Mouse (Mus musculus): ENCODE measurements around the gene Kcnn1.
A peak's percentile ranks its signal among the peaks of the same experiment; 100 is the strongest.
"Not testable (repeated sequence)": the region's sequence is repeated elsewhere in the genome, so short reads cannot be mapped to it uniquely, and the experiment has no call there.

Kcnn1 gene

GRCm38 (mm10) chr8:70841147-70842072, 21.6 kb downstream of the Kcnn1 start:
- DNase-seq (ENCODE audit: low spot score) = peak; percentile 86

- DNase-seq (ENCODE audit: low spot score) = no peak
Observed at GRCm38 (mm10) chr8:70840590-70840989, 22.5 kb downstream of the Kcnn1 start.

- DNase-seq (ENCODE audit: low spot score) = peak; percentile 100
Observed at GRCm38 (mm10) chr8:70839408-70840351, 23.4 kb downstream of the Kcnn1 start, which contains the start of gene Arrdc2. Arrdc2 (minus strand) TSS chr8:70839720.

GRCm38 (mm10) chr8:70838654-70839407, 24.2 kb downstream of the Kcnn1 start:
- no peak for DNase-seq (ENCODE audit: low spot score)

- no peak for DNase-seq (ENCODE audit: low spot score)
Observed at GRCm38 (mm10) chr8:70836666-70837065, 26.4 kb downstream of the Kcnn1 start.

- no peak for DNase-seq (ENCODE audit: low spot score)
Observed at GRCm38 (mm10) chr8:70834071-70834470, 29.0 kb downstream of the Kcnn1 start.

- DNase-seq (ENCODE audit: low spot score) = no peak
Observed at GRCm38 (mm10) chr8:70833520-70833919, 29.5 kb downstream of the Kcnn1 start.

GRCm38 (mm10) chr8:70833018-70833482, 30.0 kb downstream of the Kcnn1 start:
- DNase-seq (ENCODE audit: low spot score) = no peak

GRCm38 (mm10) chr8:70832371-70832770, 30.7 kb downstream of the Kcnn1 start:
- no peak for DNase-seq (ENCODE audit: low spot score)

- DNase-seq (ENCODE audit: low spot score) = no peak
Observed at GRCm38 (mm10) chr8:70831517-70831916, 31.5 kb downstream of the Kcnn1 start.

- DNase-seq (ENCODE audit: low spot score) = no peak
Observed at GRCm38 (mm10) chr8:70827796-70828195, 35.3 kb downstream of the Kcnn1 start.

- no peak for DNase-seq (ENCODE audit: low spot score)
Observed at GRCm38 (mm10) chr8:70827010-70827409, 36.0 kb downstream of the Kcnn1 start.

- DNase-seq (ENCODE audit: low spot score) = no peak
Observed at GRCm38 (mm10) chr8:70825816-70826215, 37.2 kb downstream of the Kcnn1 start.

- no peak for DNase-seq (ENCODE audit: low spot score)
Observed at GRCm38 (mm10) chr8:70823802-70824201, 39.3 kb downstream of the Kcnn1 start.

GRCm38 (mm10) chr8:70822594-70822993, 40.5 kb downstream of the Kcnn1 start:
- not testable (repeated sequence) for DNase-seq (ENCODE audit: low spot score)

GRCm38 (mm10) chr8:70821992-70822391, 41.1 kb downstream of the Kcnn1 start:
- DNase-seq (ENCODE audit: low spot score) = no peak

GRCm38 (mm10) chr8:70821399-70821962, 41.6 kb downstream of the Kcnn1 start:
- peak; percentile 38 for DNase-seq (ENCODE audit: low spot score)

GRCm38 (mm10) chr8:70820101-70820935, 42.7 kb downstream of the Kcnn1 start:
- peak; percentile 64 for DNase-seq (ENCODE audit: low spot score)

- no peak for DNase-seq (ENCODE audit: low spot score)
Observed at GRCm38 (mm10) chr8:70816679-70817078, 46.4 kb downstream of the Kcnn1 start.

GRCm38 (mm10) chr8:70812885-70813284, 50.2 kb downstream of the Kcnn1 start:
- no peak for DNase-seq (ENCODE audit: low spot score)

All from yolk sac, embryonic 10.5 days (tissue).